Mouse (Mus musculus) hindbrain, embryonic 16.5 days (tissue): Measurements from ENCODE around the gene Set. TPM values are rescaled to one million over a fixed set of nuclear protein-coding genes. Genes with fewer than 3 reads are reported as not detected.

Experiments used
- ATAC-seq: fragments of 200-750 bp; cut with Nextera tagmentation; 2 replicates; pipeline ENCODE4 v1.8.0; 2017; ENCODE audit warnings: moderate TSS enrichment, moderate library complexity
- H3K27ac ChIP-seq: fragments of 300-500 bp; sonication (generic); 2 replicates; pipeline ENCODE4 v1.5.1; 2014; ENCODE audit warnings: low read depth, mild to moderate bottlenecking, control low read depth, low read length, moderate library complexity
- H3K27me3 ChIP-seq: fragments of 300-500 bp; sonication (generic); replicated peaks from 2 replicates; pipeline ENCODE4 v1.6.1; 2014; ENCODE audit warnings: low read length; ENCODE audit not compliant: control insufficient read depth, insufficient read depth
- H3K36me3 ChIP-seq: fragments of 300-500 bp; sonication (generic); 2 replicates; pipeline ENCODE4 v1.6.1; 2014; ENCODE audit warnings: mild to moderate bottlenecking, low read length, moderate library complexity, mixed read lengths; ENCODE audit not compliant: control insufficient read depth, insufficient read depth
- H3K4me1 ChIP-seq: fragments of 300-500 bp; sonication (generic); 2 replicates; pipeline ENCODE4 v1.6.1; 2014; ENCODE audit warnings: low read depth, low read length; ENCODE audit not compliant: control insufficient read depth, insufficient read depth
- H3K4me2 ChIP-seq: fragments of 300-500 bp; sonication (generic); 2 replicates; pipeline ENCODE4 v1.6.1; 2014; ENCODE audit warnings: mild to moderate bottlenecking, low read length, control low read depth, moderate library complexity
- H3K4me3 ChIP-seq: fragments of 300-500 bp; sonication (generic); 2 replicates; pipeline ENCODE4 v1.5.1; 2014; ENCODE audit warnings: mild to moderate bottlenecking, low read length, control low read depth, moderate library complexity
- H3K9ac ChIP-seq: fragments of 300-500 bp; sonication (generic); 2 replicates; pipeline ENCODE4 v1.6.1; 2014; ENCODE audit warnings: low read depth, mild to moderate bottlenecking, control low read depth, low read length, moderate library complexity
- H3K9me3 ChIP-seq: fragments of 300-500 bp; sonication (generic); 2 replicates; pipeline ENCODE4 v1.6.1; 2014; ENCODE audit warnings: mild to moderate bottlenecking, low read length, moderate library complexity; ENCODE audit not compliant: control insufficient read depth
- WGBS: fragments of 180-500 bp; shearing (Covaris S2); extraction: QIAGEN DNeasy Blood & Tissue Kit; methylation state at CpG from one replicate; pipeline ENCODE4 v1.1.7; 2014; 5-methylcytosine and 5-hydroxymethylcytosine counted together
- polyA plus RNA-seq: library from polyadenylated mRNA; unstranded; fragments of >200 nt; fragmentation: Nextera tagmentation; extraction: Ambion mirVana; gene quantifications from 2 replicates; pipeline ENCODE4 v1.2.1, GENCODE M21; 2015

The Set gene
- polyA plus RNA-seq, 1 experiment from 2014 or later: 285 TPM

GRCm38 (mm10) chr2:30077502-30078348 is 20.5 kb downstream of the Set start, which contains the start of gene Pkn3:
TSS of gene Pkn3 (plus strand) at chr2:30077684.
- Histone ChIP-seq H3K36me3 (peaks cover 6% of the 10 kb centered on the region; the same call in 1 of the 2 replicates), H3K9me3 (no peaks in the 10 kb centered on the region), H3K27ac (no peak within 1 kb of the TSS), H3K4me1 (peaks cover 8% of the 10 kb centered on the region; the same call in 1 of the 2 replicates), H3K4me3 (peak within 1 kb of the TSS; percentile 45), H3K4me2 (peak within 1 kb of the TSS; percentile 93), H3K27me3 (no peaks in the 10 kb centered on the region), H3K9ac (peak within 1 kb of the TSS; percentile 41)
- 1% methylated on average over 45 of the region's 53 CpGs for WGBS
- peak; percentile 84 for ATAC-seq

GRCm38 (mm10) chr2:30078349-30078712 is 21.2 kb downstream of the Set start:
- H3K9ac ChIP-seq: no peak overlapping the region
- no peak overlapping the region; the same call in 1 of the 2 replicates for H3K4me3 ChIP-seq
- peak overlapping the region; percentile 93 for H3K4me2 ChIP-seq
- H3K27ac ChIP-seq: no peak overlapping the region
- H3K36me3 ChIP-seq: 0 out of 2 replicates have a peak, but pooled peaks cover 1% of the 10 kb centered on the region
- no peaks in the 10 kb centered on the region for H3K27me3 ChIP-seq
- 27% methylated on average over 10 of the region's 10 CpGs for WGBS
- H3K4me1 ChIP-seq: peaks cover 8% of the 10 kb centered on the region; the same call in 1 of the 2 replicates
- ATAC-seq: no peak
- no peaks in the 10 kb centered on the region for H3K9me3 ChIP-seq

GRCm38 (mm10) chr2:30078760-30079159 is 21.6 kb downstream of the Set start:
- no peak overlapping the region; the same call in 1 of the 2 replicates for H3K27ac ChIP-seq
- no peaks in the 10 kb centered on the region for H3K36me3 ChIP-seq
- H3K9me3 ChIP-seq: no peaks in the 10 kb centered on the region
- H3K4me3 ChIP-seq: no peak overlapping the region
- H3K4me1 ChIP-seq: peaks cover 8% of the 10 kb centered on the region; the same call in 1 of the 2 replicates
- no peak for ATAC-seq
- H3K9ac ChIP-seq: no peak overlapping the region
- WGBS: 79% methylated on average over 4 of the region's 4 CpGs
- H3K27me3 ChIP-seq: no peaks in the 10 kb centered on the region
- H3K4me2 ChIP-seq: no peak overlapping the region

GRCm38 (mm10) chr2:30080181-30080800 is 23.1 kb downstream of the Set start:
- no peak for ATAC-seq
- Histone ChIP-seq H3K36me3 (no peaks in the 10 kb centered on the region), H3K4me3 (no peak overlapping the region), H3K9me3 (no peaks in the 10 kb centered on the region), H3K4me1 (peaks cover 8% of the 10 kb centered on the region; the same call in 1 of the 2 replicates), H3K27me3 (no peaks in the 10 kb centered on the region), H3K4me2 (no peak overlapping the region), H3K27ac (no peak overlapping the region), H3K9ac (no peak overlapping the region)
- WGBS: 89% methylated on average over 15 of the region's 15 CpGs

GRCm38 (mm10) chr2:30084113-30084512 is 26.9 kb downstream of the Set start:
- no peak for ATAC-seq
- 48% methylated on average over 5 of the region's 5 CpGs for WGBS
- H3K4me2 ChIP-seq: peak overlapping the region; percentile 46; the same call in 1 of the 2 replicates
- no peak overlapping the region for H3K27ac ChIP-seq
- H3K9ac ChIP-seq: no peak overlapping the region; the same call in 1 of the 2 replicates
- H3K4me1 ChIP-seq: no peaks in the 10 kb centered on the region
- no peak overlapping the region for H3K4me3 ChIP-seq
- no peaks in the 10 kb centered on the region for H3K9me3 ChIP-seq
- no peaks in the 10 kb centered on the region for H3K36me3 ChIP-seq
- no peaks in the 10 kb centered on the region for H3K27me3 ChIP-seq

GRCm38 (mm10) chr2:30084632-30085031 is 27.5 kb downstream of the Set start:
- peak; percentile 64; the same call in 1 of the 2 replicates for ATAC-seq
- Histone ChIP-seq H3K27ac (no peak overlapping the region), H3K27me3 (no peaks in the 10 kb centered on the region), H3K4me2 (peak overlapping the region; percentile 46), H3K36me3 (no peaks in the 10 kb centered on the region), H3K4me3 (peak overlapping the region; percentile 19; the same call in 1 of the 2 replicates), H3K9me3 (no peaks in the 10 kb centered on the region), H3K9ac (peak overlapping the region; percentile 47), H3K4me1 (no peaks in the 10 kb centered on the region)
- 10% methylated on average over 12 of the region's 12 CpGs for WGBS

GRCm38 (mm10) chr2:30087310-30087709 is 30.1 kb downstream of the Set start:
- Histone ChIP-seq H3K4me1 (no peaks in the 10 kb centered on the region), H3K36me3 (no peaks in the 10 kb centered on the region), H3K9me3 (no peaks in the 10 kb centered on the region), H3K27ac (no peak overlapping the region), H3K4me3 (no peak overlapping the region), H3K9ac (no peak overlapping the region), H3K27me3 (no peaks in the 10 kb centered on the region), H3K4me2 (no peak overlapping the region)
- WGBS: 94% methylated on average over 4 of the region's 4 CpGs
- no peak for ATAC-seq

- H3K27me3 ChIP-seq: no peaks in the 10 kb centered on the region
- no peaks in the 10 kb centered on the region for H3K36me3 ChIP-seq
- peaks cover 9% of the 10 kb centered on the region for H3K4me1 ChIP-seq
- no peak overlapping the region for H3K4me3 ChIP-seq
- H3K27ac ChIP-seq: no peak overlapping the region
- H3K9me3 ChIP-seq: no peaks in the 10 kb centered on the region
- no peak overlapping the region for H3K4me2 ChIP-seq
- 95% methylated on average over 12 of the region's 12 CpGs for WGBS
- no peak overlapping the region for H3K9ac ChIP-seq
- no peak for ATAC-seq
Observed at GRCm38 (mm10) chr2:30091521-30091920, 34.3 kb downstream of the Set start.
